Mouse (Mus musculus): ENCODE measurements around the gene Slamf6.
A peak's percentile ranks its signal among the peaks of the same experiment; 100 is the strongest.

Gene Slamf6

GRCm38 (mm10) chr1:171994918-171995715 is 77.8 kb downstream of the Slamf6 start:
- DNase-seq (ENCODE audit: low spot score), result no peak

GRCm38 (mm10) chr1:171996701-171997100 is 79.4 kb downstream of the Slamf6 start:
- DNase-seq (ENCODE audit: low spot score), result no peak

GRCm38 (mm10) chr1:171998820-171999597 is 81.7 kb downstream of the Slamf6 start:
- DNase-seq (ENCODE audit: low spot score), result no peak

GRCm38 (mm10) chr1:172000641-172001040 is 83.3 kb downstream of the Slamf6 start:
- peak; percentile 73 for DNase-seq (ENCODE audit: low spot score)

GRCm38 (mm10) chr1:172001665-172002064 is 84.3 kb downstream of the Slamf6 start:
- no peak for DNase-seq (ENCODE audit: low spot score)

Measured in embryo, embryonic 10.5 days (tissue).